Mouse (Mus musculus): ENCODE measurements around the gene Fto. TPM values are rescaled to one million over a fixed set of nuclear protein-coding genes. Genes with fewer than 3 reads are reported as not detected.

The Fto gene
- polyA plus RNA-seq, 1 experiment from 2014 or later: 106 TPM

DNA sequence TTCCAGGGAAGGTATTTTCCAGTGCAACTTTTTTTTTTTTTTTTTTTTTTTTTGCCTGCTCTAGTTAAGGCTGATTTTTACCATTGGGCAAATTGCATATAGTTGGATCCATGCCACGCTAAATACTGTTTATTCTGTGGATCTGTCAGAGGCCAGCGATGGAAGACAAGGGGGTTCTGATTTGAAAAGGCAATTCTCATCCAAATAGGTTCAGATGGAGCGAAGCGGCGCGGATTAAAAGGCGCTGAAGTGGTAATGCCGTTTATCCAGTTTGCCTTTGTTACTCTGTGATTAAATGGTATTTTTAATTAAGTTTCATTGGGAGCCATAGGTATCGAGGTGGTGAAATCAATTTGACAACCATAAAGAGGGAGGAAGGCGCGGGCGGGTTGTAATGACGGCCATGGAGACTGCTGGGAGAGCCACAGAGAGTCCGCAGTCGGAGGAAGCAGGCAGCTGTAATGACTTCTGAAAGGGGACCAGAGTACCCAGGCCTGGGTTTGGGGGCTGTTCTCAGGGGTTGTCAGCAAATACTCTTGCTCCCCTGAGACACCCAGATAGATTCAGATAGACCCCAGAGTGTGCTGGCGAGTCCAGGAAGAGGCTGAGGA lies 356.2 kb downstream of the Fto start:
- Histone ChIP-seq H3K27ac (no peak overlapping the region), H3K9ac (no peak overlapping the region), H3K4me3 (no peak overlapping the region), H3K4me2 (replicated peaks) (no peak overlapping the region), H3K27me3 (no peaks in the 10 kb centered on the region), H3K36me3 (0 out of 2 replicates have a peak, but pooled peaks cover 11% of the 10 kb centered on the region), H3K4me1 (no peaks in the 10 kb centered on the region), H3K9me3 (no peaks in the 10 kb centered on the region)
- WGBS: 80% methylated on average over 16 of the region's 16 CpGs
- no peak for ATAC-seq (ENCODE audit: insufficient number of reproducible peaks, insufficient read depth, low FRiP score, low TSS enrichment)

DNA sequence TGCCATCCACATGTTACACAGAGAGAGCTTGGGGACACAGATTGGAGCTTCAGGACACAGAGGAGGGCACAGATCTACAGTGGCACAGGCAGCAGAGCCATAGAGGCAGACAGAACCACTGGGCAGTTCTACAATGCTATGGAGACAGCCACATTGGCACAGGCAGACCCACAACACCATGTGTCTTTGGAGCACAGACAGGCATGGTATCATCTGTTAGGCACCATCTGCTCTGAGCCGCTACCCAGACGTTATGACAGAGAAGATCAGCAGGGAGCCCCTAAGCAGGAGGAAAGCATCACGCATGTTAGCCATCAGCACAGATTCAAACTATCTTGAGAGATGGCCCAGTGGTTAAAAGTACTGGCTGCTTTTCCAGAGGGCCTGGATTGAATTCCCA lies 363.6 kb downstream of the Fto start:
- H3K9ac ChIP-seq: no peak overlapping the region
- H3K9me3 ChIP-seq: no peaks in the 10 kb centered on the region
- no peak overlapping the region for H3K27ac ChIP-seq
- ATAC-seq (ENCODE audit: insufficient number of reproducible peaks, insufficient read depth, low FRiP score, low TSS enrichment): no peak
- no peaks in the 10 kb centered on the region for H3K27me3 ChIP-seq
- no peak overlapping the region for H3K4me2 ChIP-seq (replicated peaks)
- 85% methylated on average over 3 of the region's 3 CpGs for WGBS
- H3K4me3 ChIP-seq: no peak overlapping the region
- H3K36me3 ChIP-seq: no peaks in the 10 kb centered on the region
- no peaks in the 10 kb centered on the region for H3K4me1 ChIP-seq

DNA sequence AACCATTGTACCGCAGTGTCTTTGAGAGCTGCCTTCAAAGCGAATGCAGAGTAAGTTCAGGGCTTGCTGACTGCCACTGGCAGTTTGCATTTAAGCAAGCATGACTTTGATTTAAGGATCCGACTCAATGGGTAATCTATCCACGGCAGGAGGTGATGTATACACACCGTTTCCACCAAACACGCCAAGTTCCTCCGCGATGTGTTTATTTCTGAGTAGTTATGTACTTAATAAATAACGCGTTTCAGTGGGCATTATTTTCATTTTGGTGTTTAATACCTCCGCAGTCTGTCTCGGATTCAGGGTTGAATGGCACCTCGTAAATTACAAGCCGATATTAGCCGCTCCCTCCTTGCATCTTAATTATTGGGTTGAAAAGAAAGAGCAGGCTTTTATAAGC lies 366.1 kb downstream of the Fto start:
- no peaks in the 10 kb centered on the region for H3K9me3 ChIP-seq
- WGBS: 67% methylated on average over 15 of the region's 15 CpGs
- H3K36me3 ChIP-seq: no peaks in the 10 kb centered on the region
- H3K4me2 ChIP-seq (replicated peaks): no peak overlapping the region
- H3K4me3 ChIP-seq: no peak overlapping the region
- no peak overlapping the region for H3K9ac ChIP-seq
- no peak for ATAC-seq (ENCODE audit: insufficient number of reproducible peaks, insufficient read depth, low FRiP score, low TSS enrichment)
- H3K27me3 ChIP-seq: no peaks in the 10 kb centered on the region
- no peak overlapping the region for H3K27ac ChIP-seq
- H3K4me1 ChIP-seq: peaks cover 2% of the 10 kb centered on the region

DNA sequence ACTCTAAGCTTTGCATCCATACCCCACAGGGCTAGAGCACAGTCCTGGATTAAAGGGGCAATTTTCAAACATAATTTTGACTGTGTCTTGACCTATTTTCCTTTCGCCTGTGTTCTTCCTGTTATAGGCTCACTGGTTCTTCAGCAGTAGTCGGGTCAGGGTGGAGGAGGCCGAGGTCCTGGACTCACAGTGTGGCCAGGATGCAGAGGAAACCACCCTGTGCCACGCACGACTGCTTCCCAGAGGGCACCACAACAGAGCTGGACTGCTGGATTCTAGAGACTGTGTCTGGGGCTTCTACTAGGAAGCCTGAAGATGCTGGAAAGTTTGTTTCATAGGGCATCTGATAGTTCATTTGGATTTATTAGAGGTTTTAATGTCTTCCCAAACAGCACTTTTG lies 366.8 kb downstream of the Fto start:
- Histone ChIP-seq H3K27ac (no peak overlapping the region), H3K4me3 (no peak overlapping the region), H3K4me1 (peaks cover 6% of the 10 kb centered on the region), H3K9ac (no peak overlapping the region), H3K4me2 (replicated peaks) (no peak overlapping the region), H3K9me3 (no peaks in the 10 kb centered on the region), H3K36me3 (no peaks in the 10 kb centered on the region), H3K27me3 (no peaks in the 10 kb centered on the region)
- WGBS: 57% methylated on average over 5 of the region's 5 CpGs
- ATAC-seq (ENCODE audit: insufficient number of reproducible peaks, insufficient read depth, low FRiP score, low TSS enrichment): no peak

DNA sequence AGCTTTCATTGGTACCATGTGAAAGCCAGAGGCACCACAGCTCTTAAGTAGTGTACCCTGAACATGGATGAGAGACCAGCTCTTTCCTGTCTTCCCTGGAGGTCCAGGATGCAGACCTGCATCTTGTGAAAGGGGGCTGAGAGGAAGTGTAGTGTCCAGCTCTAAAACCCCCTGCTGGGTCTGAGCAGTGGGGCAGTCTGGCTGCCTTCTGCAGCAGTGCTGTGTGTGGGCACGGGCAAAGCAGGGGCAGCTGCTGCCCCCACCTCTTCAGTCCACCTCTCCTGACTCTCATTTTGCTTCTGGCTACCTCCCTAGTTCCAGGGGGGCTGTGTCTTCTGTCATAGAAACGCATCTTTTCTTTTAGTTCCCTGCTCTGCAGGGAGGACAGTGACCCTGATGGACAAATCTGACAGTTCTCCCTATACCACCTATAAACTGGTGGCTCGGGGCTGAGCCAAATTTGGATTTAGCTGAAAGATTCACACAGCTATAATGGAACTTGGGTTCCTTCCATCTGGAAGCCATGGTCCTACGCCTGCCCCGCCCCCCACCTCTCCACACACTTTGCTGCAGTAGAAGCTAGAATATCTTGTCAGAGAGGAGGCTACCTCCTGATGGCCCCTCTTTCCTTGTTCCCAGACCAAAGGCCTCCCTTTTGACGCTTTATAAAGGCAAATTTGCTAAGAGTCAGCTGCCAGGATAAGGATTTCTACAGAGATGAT lies 371.4 kb downstream of the Fto start:
- ATAC-seq (ENCODE audit: insufficient number of reproducible peaks, insufficient read depth, low FRiP score, low TSS enrichment): no peak
- H3K27ac ChIP-seq: no peak overlapping the region
- no peaks in the 10 kb centered on the region for H3K9me3 ChIP-seq
- peaks cover 12% of the 10 kb centered on the region for H3K4me1 ChIP-seq
- no peak overlapping the region for H3K4me3 ChIP-seq
- H3K9ac ChIP-seq: no peak overlapping the region
- H3K36me3 ChIP-seq: no peaks in the 10 kb centered on the region
- WGBS: 73% methylated on average over 6 of the region's 6 CpGs
- no peak overlapping the region for H3K4me2 ChIP-seq (replicated peaks)
- no peaks in the 10 kb centered on the region for H3K27me3 ChIP-seq

DNA sequence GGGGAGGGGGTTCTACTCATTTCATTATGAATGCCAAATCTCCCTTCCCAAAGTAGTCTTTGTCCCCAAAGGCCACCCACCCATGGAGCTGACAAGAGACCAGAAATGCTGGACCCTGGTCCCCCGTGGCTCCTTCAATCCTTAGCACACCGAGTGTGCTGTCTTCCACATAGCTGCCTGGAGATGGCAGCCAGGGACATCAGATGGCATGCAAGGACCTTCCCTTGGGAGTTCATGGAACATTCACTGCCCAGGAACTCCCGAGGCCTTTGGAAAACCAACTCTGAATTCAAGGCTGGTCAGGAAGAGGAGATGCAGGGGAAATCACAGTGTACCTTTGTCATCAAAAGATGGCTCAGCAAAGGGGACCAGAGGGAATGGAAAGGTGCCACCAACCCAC lies 372.1 kb downstream of the Fto start:
- no peaks in the 10 kb centered on the region for H3K27me3 ChIP-seq
- ATAC-seq (ENCODE audit: insufficient number of reproducible peaks, insufficient read depth, low FRiP score, low TSS enrichment): no peak
- WGBS: 39% methylated on average over 3 of the region's 3 CpGs

DNA sequence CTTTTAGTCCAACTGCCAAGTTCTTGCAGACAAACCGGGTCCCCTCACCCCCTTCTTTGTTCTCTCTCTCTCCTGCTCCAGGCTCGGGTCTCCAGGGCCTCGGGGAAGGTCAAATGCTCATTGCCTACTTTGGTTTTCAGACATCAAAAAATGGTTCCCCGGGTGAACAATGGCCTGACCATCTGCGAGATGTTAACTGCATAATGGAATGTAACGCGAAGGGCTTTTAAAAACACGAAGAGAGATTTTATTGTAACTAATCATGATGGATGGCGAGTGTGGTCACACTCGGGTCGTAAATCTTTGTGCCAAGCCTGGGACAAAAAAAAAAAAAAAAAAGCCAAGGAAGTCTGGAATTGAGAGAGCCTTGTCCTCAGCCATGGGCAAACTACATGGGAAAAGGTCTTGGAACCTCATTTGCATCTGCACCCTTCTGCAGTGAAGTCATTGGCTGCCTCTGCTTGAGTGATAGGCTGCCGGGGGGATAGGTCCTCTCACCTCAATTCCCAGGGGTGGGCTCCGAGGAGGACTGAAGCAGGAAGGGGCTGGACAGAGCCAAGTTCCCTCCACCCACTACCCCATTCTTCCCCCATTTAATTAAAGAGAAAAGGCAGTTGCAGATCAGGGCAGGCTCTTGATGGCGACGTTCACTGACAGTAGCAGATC lies 378.9 kb downstream of the Fto start:
- Histone ChIP-seq H3K27me3 (no peaks in the 10 kb centered on the region), H3K9me3 (no peaks in the 10 kb centered on the region), H3K4me3 (no peak overlapping the region), H3K4me1 (no peaks in the 10 kb centered on the region), H3K36me3 (no peaks in the 10 kb centered on the region), H3K9ac (no peak overlapping the region), H3K4me2 (replicated peaks) (no peak overlapping the region), H3K27ac (no peak overlapping the region)
- ATAC-seq (ENCODE audit: insufficient number of reproducible peaks, insufficient read depth, low FRiP score, low TSS enrichment): no peak
- 51% methylated on average over 15 of the region's 15 CpGs for WGBS

More for the DNA sequence above, 372.1 kb downstream of the Fto start:
- Histone ChIP-seq H3K36me3 (no peaks in the 10 kb centered on the region), H3K9me3 (no peaks in the 10 kb centered on the region), H3K4me3 (no peak overlapping the region), H3K4me2 (replicated peaks) (no peak overlapping the region), H3K9ac (no peak overlapping the region), H3K4me1 (peaks cover 12% of the 10 kb centered on the region), H3K27ac (no peak overlapping the region)

DNA sequence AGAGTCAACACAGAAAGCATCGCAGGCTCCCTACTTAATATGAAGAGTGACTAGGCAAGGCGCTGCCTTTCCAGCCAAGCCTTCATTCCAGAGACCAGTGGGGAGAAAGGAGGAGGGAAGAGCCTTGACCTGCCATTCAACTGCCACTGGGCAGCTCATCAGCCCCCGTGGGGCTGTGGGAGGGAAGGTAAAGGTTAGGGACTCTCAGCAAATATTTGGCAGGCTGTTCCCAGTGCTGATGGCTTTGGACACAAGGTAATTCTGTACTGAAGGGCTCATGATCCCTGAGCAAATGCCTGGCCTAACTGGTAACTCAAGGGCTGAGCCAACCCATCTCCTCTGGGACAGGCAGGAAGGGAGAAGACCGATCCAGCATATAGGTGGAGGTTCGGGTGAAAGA lies 393.2 kb downstream of the Fto start:
- Histone ChIP-seq H3K27ac (no peak overlapping the region), H3K4me2 (replicated peaks) (no peak overlapping the region), H3K36me3 (no peaks in the 10 kb centered on the region), H3K4me3 (no peak overlapping the region), H3K9me3 (peaks cover 3% of the 10 kb centered on the region; the same call in 1 of the 2 replicates), H3K4me1 (peaks cover 6% of the 10 kb centered on the region; the same call in 1 of the 2 replicates), H3K9ac (no peak overlapping the region), H3K27me3 (peaks cover 6% of the 10 kb centered on the region; the same call in 1 of the 2 replicates)
- ATAC-seq (ENCODE audit: insufficient number of reproducible peaks, insufficient read depth, low FRiP score, low TSS enrichment): no peak
- 78% methylated on average over 5 of the region's 5 CpGs for WGBS

DNA sequence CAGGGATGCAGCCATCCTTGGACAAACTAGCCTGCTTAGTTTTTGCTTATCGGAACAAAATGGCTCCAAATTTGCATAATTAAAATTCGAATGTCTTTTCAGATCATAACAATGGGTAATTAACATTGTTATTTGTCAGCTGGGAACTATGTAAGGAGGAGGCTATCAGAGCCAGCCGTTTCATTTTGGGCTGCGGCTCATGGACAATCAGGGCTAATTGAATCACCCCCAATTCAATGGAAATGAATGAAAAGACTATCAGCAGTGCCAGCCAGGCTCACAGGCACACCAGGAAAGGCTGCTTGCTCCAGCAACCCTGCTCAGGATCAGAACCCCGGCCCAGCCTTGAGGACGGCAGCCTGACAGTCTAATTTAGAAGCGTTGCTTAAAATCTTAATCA lies 395.3 kb downstream of the Fto start:
- Histone ChIP-seq H3K27me3 (peaks cover 9% of the 10 kb centered on the region; the same call in 1 of the 2 replicates), H3K4me3 (no peak overlapping the region), H3K4me1 (peaks cover 22% of the 10 kb centered on the region), H3K9me3 (peaks cover 3% of the 10 kb centered on the region; the same call in 1 of the 2 replicates), H3K36me3 (no peaks in the 10 kb centered on the region), H3K27ac (no peak overlapping the region), H3K4me2 (replicated peaks) (no peak overlapping the region), H3K9ac (no peak overlapping the region)
- no peak for ATAC-seq (ENCODE audit: insufficient number of reproducible peaks, insufficient read depth, low FRiP score, low TSS enrichment)
- WGBS: 63% methylated on average over 7 of the region's 7 CpGs

DNA sequence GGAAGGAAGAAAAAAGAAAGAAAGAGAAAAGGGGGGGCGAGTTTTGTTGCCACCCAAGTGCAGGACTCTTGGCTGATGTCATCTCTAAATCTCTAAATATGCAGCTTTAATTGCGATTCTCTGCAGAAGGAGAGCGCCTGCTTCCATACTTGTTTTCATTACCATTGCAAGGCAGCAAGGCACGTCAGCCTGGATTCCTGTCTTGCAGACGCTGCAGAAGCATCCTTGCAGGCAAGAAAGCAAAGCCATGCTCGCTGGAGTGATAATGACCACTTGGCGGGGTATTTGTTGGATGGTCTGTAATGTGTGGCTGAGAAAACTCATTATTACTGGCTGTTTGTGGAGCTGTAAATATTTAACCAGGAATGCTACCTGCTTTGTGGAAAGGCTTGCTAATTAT lies 396.4 kb downstream of the Fto start:
- peaks cover 3% of the 10 kb centered on the region; the same call in 1 of the 2 replicates for H3K9me3 ChIP-seq
- H3K27ac ChIP-seq: no peak overlapping the region
- H3K4me1 ChIP-seq: peaks cover 31% of the 10 kb centered on the region
- H3K27me3 ChIP-seq: 0 out of 2 replicates have a peak, but pooled peaks cover 6% of the 10 kb centered on the region
- H3K4me2 ChIP-seq (replicated peaks): no peak overlapping the region
- no peak for ATAC-seq (ENCODE audit: insufficient number of reproducible peaks, insufficient read depth, low FRiP score, low TSS enrichment)
- H3K4me3 ChIP-seq: no peak overlapping the region
- 27% methylated on average over 7 of the region's 7 CpGs for WGBS
- H3K9ac ChIP-seq: no peak overlapping the region
- no peaks in the 10 kb centered on the region for H3K36me3 ChIP-seq

DNA sequence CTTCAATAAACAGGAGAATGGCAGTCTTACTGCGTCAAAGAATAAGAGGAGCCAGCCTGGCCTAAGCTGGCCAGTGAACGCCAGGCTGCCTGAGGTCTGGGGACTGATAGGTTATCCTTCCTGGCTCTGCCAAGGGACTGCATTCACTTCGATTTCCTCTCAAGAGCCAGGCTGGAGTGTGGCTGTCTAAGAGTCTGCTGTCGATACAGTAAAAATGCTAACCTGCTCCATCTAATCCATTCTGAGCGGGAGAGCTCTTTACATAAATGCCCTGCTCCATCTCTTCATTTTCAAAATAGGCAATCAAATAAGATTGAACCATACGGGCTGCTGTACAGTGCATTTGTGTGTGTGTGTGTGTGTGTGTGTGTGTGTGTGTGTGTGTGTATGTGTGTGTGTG lies 397.9 kb downstream of the Fto start:
- Histone ChIP-seq H3K4me3 (no peak overlapping the region), H3K27me3 (0 out of 2 replicates have a peak, but pooled peaks cover 6% of the 10 kb centered on the region), H3K4me2 (replicated peaks) (no peak overlapping the region), H3K9me3 (peaks cover 3% of the 10 kb centered on the region; the same call in 1 of the 2 replicates), H3K36me3 (no peaks in the 10 kb centered on the region), H3K27ac (no peak overlapping the region), H3K9ac (no peak overlapping the region), H3K4me1 (peaks cover 44% of the 10 kb centered on the region)
- no peak for ATAC-seq (ENCODE audit: insufficient number of reproducible peaks, insufficient read depth, low FRiP score, low TSS enrichment)
- 51% methylated on average over 6 of the region's 6 CpGs for WGBS
